Mouse (Mus musculus) C2C12 (cell line): ENCODE data around the gene Gm10645.

Experiments used
- CTCF ChIP-seq: IDR thresholded peaks from one replicate; pipeline ENCODE4 v1.5.1; 2011; ENCODE audit not compliant: control insufficient read depth, insufficient read depth, insufficient read length
- MAX ChIP-seq: IDR thresholded peaks from one replicate; pipeline ENCODE4 v1.6.1; 2011; ENCODE audit warnings: mild to moderate bottlenecking, control low read depth
- MYOD1 ChIP-seq: IDR thresholded peaks from one replicate; pipeline ENCODE4 v1.6.1; 2011; ENCODE audit warnings: low read depth; ENCODE audit not compliant: control insufficient read depth, insufficient read length
- MYOG ChIP-seq: IDR thresholded peaks from one replicate; pipeline ENCODE4 v1.6.1; 2011; ENCODE audit not compliant: control insufficient read depth, insufficient read length; ENCODE audit errors: extremely low read depth
- USF1 ChIP-seq: IDR thresholded peaks from one replicate; pipeline ENCODE4 v1.6.1; 2011; ENCODE audit warnings: low read depth, mild to moderate bottlenecking, control low read depth, moderate library complexity

DNA sequence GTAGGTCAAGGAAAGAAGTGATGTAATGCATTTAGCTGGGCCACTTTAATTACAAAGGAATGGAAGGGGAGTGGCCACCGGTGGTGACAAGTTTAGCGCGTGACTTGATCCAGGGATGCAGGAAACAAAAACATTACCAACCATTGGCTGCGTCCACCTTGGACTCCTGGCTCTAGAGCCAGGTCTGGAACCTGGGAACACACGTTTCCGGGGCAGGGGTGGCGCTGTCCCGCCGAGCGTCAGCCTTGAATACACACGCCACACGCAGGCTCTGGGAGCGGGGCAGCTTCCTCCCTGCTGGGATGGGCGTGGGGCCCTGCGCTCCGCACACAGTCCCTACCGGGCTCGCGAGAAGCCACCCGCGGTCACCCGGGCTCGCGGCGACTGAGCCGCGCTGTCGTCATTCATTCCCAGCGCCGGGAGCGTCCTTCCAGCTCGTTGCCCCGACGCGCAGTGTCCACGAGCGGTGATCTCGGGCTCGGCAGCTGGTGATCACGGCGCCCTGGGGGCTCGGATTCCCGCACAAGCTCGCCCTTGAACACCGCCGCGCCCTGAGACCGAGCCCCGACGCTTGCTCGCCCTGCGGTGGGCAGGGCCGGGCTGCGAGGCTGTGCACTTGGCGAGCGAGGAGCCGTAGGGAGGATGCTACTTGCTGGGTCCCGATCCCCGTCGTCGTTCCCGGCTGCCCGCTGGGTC lies 587 bp downstream of the Gm10645 start, which contains the start of gene Tbc1d9:
- TF ChIP-seq MYOD1 (no peak), CTCF (no peak), MAX (no peak), MYOG (no peak), USF1 (no peak)
